Mouse (Mus musculus): ENCODE measurements at regions not wholly inside any gene's neighbourhood (a gene's known extent, or its start where the extent isn't known, plus 50 kb on each side); places are given as distances from the start of the nearest gene placed in this dataset.
"Not testable (repeated sequence)": the region's sequence is repeated elsewhere in the genome, so short reads cannot be mapped to it uniquely, and the experiment has no call there.

- no peak for DNase-seq
Observed at GRCm38 (mm10) chr13:5920422-5920821, 59.1 kb downstream of the Klf6 start.

GRCm38 (mm10) chr13:5931433-5931832 is 70.2 kb downstream of the Klf6 start:
- DNase-seq = no peak

GRCm38 (mm10) chr13:5937436-5937835 is 76.2 kb downstream of the Klf6 start:
- DNase-seq = no peak

- DNase-seq = no peak
Observed at GRCm38 (mm10) chr13:5937970-5938369, 76.7 kb downstream of the Klf6 start.

- no peak for DNase-seq
Observed at GRCm38 (mm10) chr13:5939368-5939767, 78.1 kb downstream of the Klf6 start.

GRCm38 (mm10) chr13:5952863-5953262 is 91.6 kb downstream of the Klf6 start:
- no peak for DNase-seq

- DNase-seq = not testable (repeated sequence)
Observed at GRCm38 (mm10) chr13:5955121-5955520, 93.8 kb downstream of the Klf6 start.

GRCm38 (mm10) chr13:5956145-5956544 is 94.9 kb downstream of the Klf6 start:
- DNase-seq = no peak

GRCm38 (mm10) chr13:5962947-5963346 is 101.7 kb downstream of the Klf6 start:
- no peak for DNase-seq

GRCm38 (mm10) chr13:5964626-5965025 is 103.3 kb downstream of the Klf6 start:
- DNase-seq = no peak

GRCm38 (mm10) chr13:5978615-5979014 is 117.3 kb downstream of the Klf6 start:
- DNase-seq = no peak

- no peak for DNase-seq
Observed at GRCm38 (mm10) chr13:5987491-5987890, 126.2 kb downstream of the Klf6 start.

GRCm38 (mm10) chr13:5988407-5988806 is 127.1 kb downstream of the Klf6 start:
- no peak for DNase-seq

- no peak for DNase-seq
Observed at GRCm38 (mm10) chr13:6000559-6001217, 139.4 kb downstream of the Klf6 start.

- DNase-seq = no peak
Observed at GRCm38 (mm10) chr13:6001218-6001564, 139.9 kb downstream of the Klf6 start.

GRCm38 (mm10) chr13:6005901-6006300 is 144.6 kb downstream of the Klf6 start:
- DNase-seq = no peak

- DNase-seq = no peak
Observed at GRCm38 (mm10) chr13:6009671-6010070, 148.4 kb downstream of the Klf6 start.

- no peak for DNase-seq
Observed at GRCm38 (mm10) chr13:6027207-6027606, 165.9 kb downstream of the Klf6 start.

GRCm38 (mm10) chr13:6028878-6029277 is 167.6 kb downstream of the Klf6 start:
- no peak for DNase-seq

GRCm38 (mm10) chr13:6029461-6029860 is 168.2 kb downstream of the Klf6 start:
- DNase-seq = no peak

GRCm38 (mm10) chr13:6030128-6030527 is 168.8 kb downstream of the Klf6 start:
- no peak for DNase-seq

GRCm38 (mm10) chr13:6040132-6040531 is 178.8 kb downstream of the Klf6 start:
- DNase-seq = no peak

GRCm38 (mm10) chr13:6040663-6041062 is 179.4 kb downstream of the Klf6 start:
- DNase-seq = no peak

GRCm38 (mm10) chr13:6042495-6042894 is 181.2 kb downstream of the Klf6 start:
- DNase-seq = no peak

Measured in adrenal gland, adult 8-10 months (tissue).